In the genomic region with DNA sequence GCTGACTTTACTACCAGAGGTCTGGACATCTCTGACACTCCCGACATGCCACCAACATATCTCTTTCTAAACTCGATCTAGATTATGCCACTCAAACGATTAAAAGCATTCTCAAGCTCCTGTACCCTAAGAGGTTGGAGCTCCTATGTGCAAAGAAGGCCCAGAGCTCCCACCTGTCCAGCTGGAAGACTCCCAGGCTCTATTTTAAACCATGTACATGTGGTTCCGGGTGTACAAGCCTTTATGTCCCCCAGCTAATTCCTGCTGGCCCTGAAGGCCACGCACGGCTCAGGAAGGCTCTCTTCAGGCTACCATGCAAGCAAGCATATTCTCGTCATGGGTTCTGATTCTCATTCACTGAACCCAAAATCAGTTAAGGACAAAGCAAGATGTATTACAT, we compare ENCODE assay signal across 9 mouse cellular contexts. TPM values are rescaled to one million over a fixed set of nuclear protein-coding genes. Genes with fewer than 3 reads are reported as not detected.
A peak's percentile ranks its signal among the peaks of the same experiment; 100 is the strongest.
DNase-seq lines count a peak whose midpoint lies in the region; ATAC-seq lines count a peak whose summit lies in the region.
"Had no signal": no experiment of that assay in that cellular context is flagged by ENCODE, and none has a peak within 500 bp of the region (broad histone marks: within the 10 kb centered on the region; RNA-seq: fewer than 3 reads in every experiment).

No protein-coding gene starts in this region.

- peaks cover 38% of the 10 kb centered on the region for H3K4me1 ChIP-seq in hindbrain, embryonic 10.5 days (replicated peaks)
- H3K4me1 ChIP-seq in hindbrain, embryonic 11.5 days (replicated peaks; ENCODE audit: control insufficient read depth, insufficient read depth, low read length) = no peaks in the 10 kb centered on the region
- H3K4me1 ChIP-seq in embryonic facial prominence, embryonic 13.5 days = peaks cover 22% of the 10 kb centered on the region
- H3K4me1 ChIP-seq in hindbrain, embryonic 13.5 days (replicated peaks) = peaks cover 32% of the 10 kb centered on the region
- peaks cover 27% of the 10 kb centered on the region for H3K4me1 ChIP-seq in midbrain, embryonic 15.5 days

- H3K9ac ChIP-seq in hindbrain, embryonic 11.5 days (ENCODE audit: low read depth, low read length) = no peak overlapping the region
- 0 out of 2 replicates have a peak overlapping the region, but pooled peaks have one; percentile 11 for H3K9ac ChIP-seq in embryonic facial prominence, embryonic 13.5 days
- H3K9ac ChIP-seq in hindbrain, embryonic 13.5 days = peak overlapping the region; percentile 95
- no peak overlapping the region for H3K9ac ChIP-seq in midbrain, embryonic 15.5 days

- no peaks in the 10 kb centered on the region for H3K27me3 ChIP-seq in hindbrain, embryonic 10.5 days (ENCODE audit: insufficient read depth, poor library complexity, severe bottlenecking)
- no peaks in the 10 kb centered on the region for H3K27me3 ChIP-seq in hindbrain, embryonic 11.5 days (ENCODE audit: control insufficient read depth, insufficient read depth, low read length)
- H3K27me3 ChIP-seq in embryonic facial prominence, embryonic 13.5 days = no peaks in the 10 kb centered on the region
- H3K27me3 ChIP-seq in hindbrain, embryonic 13.5 days = no peaks in the 10 kb centered on the region
- H3K27me3 ChIP-seq in midbrain, embryonic 15.5 days (replicated peaks) = no peaks in the 10 kb centered on the region

- WGBS in hindbrain, embryonic 10.5 days = 80% methylated on average over 7 of the region's 7 CpGs
- WGBS in hindbrain, embryonic 11.5 days = 83% methylated on average over 7 of the region's 7 CpGs
- 76% methylated on average over 7 of the region's 7 CpGs for WGBS in embryonic facial prominence, embryonic 13.5 days
- 84% methylated on average over 7 of the region's 7 CpGs for WGBS in hindbrain, embryonic 13.5 days
- 76% methylated on average over 7 of the region's 7 CpGs for whole genome bisulfite sequencing in midbrain, embryonic 15.5 days

- no peak overlapping the region for H3K4me2 ChIP-seq in hindbrain, embryonic 11.5 days (replicated peaks; ENCODE audit: low read depth, low read length)
- H3K4me2 ChIP-seq in embryonic facial prominence, embryonic 13.5 days = peak overlapping the region; percentile 76
- H3K4me2 ChIP-seq in hindbrain, embryonic 13.5 days = peak overlapping the region; percentile 79
- H3K4me2 ChIP-seq in midbrain, embryonic 15.5 days = peak overlapping the region; percentile 66

- peaks cover 14% of the 10 kb centered on the region for H3K36me3 ChIP-seq in hindbrain, embryonic 10.5 days
- H3K36me3 ChIP-seq in hindbrain, embryonic 11.5 days (ENCODE audit: control insufficient read depth, insufficient read depth, low read length) = no peaks in the 10 kb centered on the region
- no peaks in the 10 kb centered on the region for H3K36me3 ChIP-seq in embryonic facial prominence, embryonic 13.5 days
- H3K36me3 ChIP-seq in hindbrain, embryonic 13.5 days = peaks cover 3% of the 10 kb centered on the region
- no peaks in the 10 kb centered on the region for H3K36me3 ChIP-seq in midbrain, embryonic 15.5 days (replicated peaks)

- no peaks in the 10 kb centered on the region for H3K9me3 ChIP-seq in hindbrain, embryonic 10.5 days
- no peaks in the 10 kb centered on the region for H3K9me3 ChIP-seq in hindbrain, embryonic 11.5 days (ENCODE audit: control insufficient read depth, low read length)
- no peaks in the 10 kb centered on the region for H3K9me3 ChIP-seq in embryonic facial prominence, embryonic 13.5 days
- H3K9me3 ChIP-seq in hindbrain, embryonic 13.5 days = no peaks in the 10 kb centered on the region
- H3K9me3 ChIP-seq in midbrain, embryonic 15.5 days = no peaks in the 10 kb centered on the region

- H3K4me3 ChIP-seq in hindbrain, embryonic 10.5 days = peak overlapping the region; percentile 90
- H3K4me3 ChIP-seq in hindbrain, embryonic 11.5 days (ENCODE audit: low read depth, low read length) = no peak overlapping the region
- 0 out of 2 replicates have a peak overlapping the region, but pooled peaks have one; percentile 97 for H3K4me3 ChIP-seq in embryonic facial prominence, embryonic 13.5 days
- H3K4me3 ChIP-seq in hindbrain, embryonic 13.5 days = peak overlapping the region; percentile 95
- H3K4me3 ChIP-seq in midbrain, embryonic 15.5 days = no peak overlapping the region

- no peak for ATAC-seq in hindbrain, embryonic 11.5 days (ENCODE audit: low FRiP score)
- no peak for ATAC-seq in embryonic facial prominence, embryonic 13.5 days (ENCODE audit: insufficient number of reproducible peaks, insufficient read depth, low FRiP score, low TSS enrichment, low read depth)
- no peak for ATAC-seq in hindbrain, embryonic 13.5 days (ENCODE audit: low FRiP score)
- no peak for ATAC-seq in midbrain, embryonic 15.5 days (replicated peaks)
- ATAC-seq: inflammation-experienced regulatory T-cells, adult 6 months had no signal

- H3K27ac ChIP-seq in hindbrain, embryonic 10.5 days = no peak overlapping the region
- H3K27ac ChIP-seq in hindbrain, embryonic 11.5 days (ENCODE audit: low read depth, low read length) = no peak overlapping the region
- H3K27ac ChIP-seq in embryonic facial prominence, embryonic 13.5 days = no peak overlapping the region
- H3K27ac ChIP-seq in hindbrain, embryonic 13.5 days = no peak overlapping the region
- no peak overlapping the region for H3K27ac ChIP-seq in midbrain, embryonic 15.5 days

- DNase-seq in hindbrain, embryonic 10.5 days (ENCODE audit: low spot score) = no peak
- DNase-seq in hindbrain, embryonic 11.5 days (ENCODE audit: low spot score) = no peak
- no peak for DNase-seq in cerebellum, adult 9-10 months
- DNase-seq in thymus, postnatal 10 days (ENCODE audit: low spot score in 2 of 2) = no peak
- no peak for DNase-seq in thymus, postnatal 14 days

RNA-seq across cellular contexts. Expression of gene Dag1, which starts 1.9 kb away (rescaled TPM):
- 81.2 and 81.6 TPM in 2 replicates for polyA plus RNA-seq in hindbrain, embryonic 10.5 days (2016; fragmentation: Nextera tagmentation; extraction: Ambion mirVana)
- polyA plus RNA-seq in hindbrain, embryonic 11.5 days (2014; fragmentation: Nextera tagmentation; extraction: Ambion mirVana) = 51.0 and 52.0 TPM in 2 replicates
- polyA plus RNA-seq in embryonic facial prominence, embryonic 13.5 days (2015; fragmentation: Nextera tagmentation; extraction: Ambion mirVana) = 52.6 and 54.7 TPM in 2 replicates
- polyA plus RNA-seq in hindbrain, embryonic 13.5 days (2015; fragmentation: Nextera tagmentation; extraction: Ambion mirVana) = 55.5 and 60.4 TPM in 2 replicates
- 69.3 and 75.5 TPM in 2 replicates for polyA plus RNA-seq in midbrain, embryonic 15.5 days (2015; fragmentation: Nextera tagmentation; extraction: Ambion mirVana)

RNA-seq across cellular contexts. Expression of gene Nicn1, which starts 28.4 kb away (rescaled TPM):
- polyA plus RNA-seq in hindbrain, embryonic 10.5 days (2016; fragmentation: Nextera tagmentation; extraction: Ambion mirVana) = 39.5 and 54.3 TPM in 2 replicates
- 64.5 and 66.4 TPM in 2 replicates for polyA plus RNA-seq in hindbrain, embryonic 11.5 days (2014; fragmentation: Nextera tagmentation; extraction: Ambion mirVana)
- 48.9 and 50.1 TPM in 2 replicates for polyA plus RNA-seq in embryonic facial prominence, embryonic 13.5 days (2015; fragmentation: Nextera tagmentation; extraction: Ambion mirVana)
- 135 and 143 TPM in 2 replicates for polyA plus RNA-seq in hindbrain, embryonic 13.5 days (2015; fragmentation: Nextera tagmentation; extraction: Ambion mirVana)
- 129 and 149 TPM in 2 replicates for polyA plus RNA-seq in midbrain, embryonic 15.5 days (2015; fragmentation: Nextera tagmentation; extraction: Ambion mirVana)

RNA-seq across cellular contexts. Expression of gene Amt, which starts 34.8 kb away (rescaled TPM):
- 31.4 and 34.7 TPM in 2 replicates for polyA plus RNA-seq in hindbrain, embryonic 10.5 days (2016; fragmentation: Nextera tagmentation; extraction: Ambion mirVana)
- 20.5 and 23.8 TPM in 2 replicates for polyA plus RNA-seq in hindbrain, embryonic 11.5 days (2014; fragmentation: Nextera tagmentation; extraction: Ambion mirVana)
- 12.5 and 15.3 TPM in 2 replicates for polyA plus RNA-seq in embryonic facial prominence, embryonic 13.5 days (2015; fragmentation: Nextera tagmentation; extraction: Ambion mirVana)
- polyA plus RNA-seq in hindbrain, embryonic 13.5 days (2015; fragmentation: Nextera tagmentation; extraction: Ambion mirVana) = 32.1 and 33.3 TPM in 2 replicates
- polyA plus RNA-seq in midbrain, embryonic 15.5 days (2015; fragmentation: Nextera tagmentation; extraction: Ambion mirVana) = 28.9 and 32.1 TPM in 2 replicates

RNA-seq across cellular contexts. Expression of gene Rhoa, which starts 44.1 kb away (rescaled TPM):
- polyA plus RNA-seq in hindbrain, embryonic 10.5 days (2016; fragmentation: Nextera tagmentation; extraction: Ambion mirVana) = 271 and 385 TPM in 2 replicates
- polyA plus RNA-seq in hindbrain, embryonic 11.5 days (2014; fragmentation: Nextera tagmentation; extraction: Ambion mirVana) = 270 and 295 TPM in 2 replicates
- polyA plus RNA-seq in embryonic facial prominence, embryonic 13.5 days (2015; fragmentation: Nextera tagmentation; extraction: Ambion mirVana) = 437 and 448 TPM in 2 replicates
- 279 and 287 TPM in 2 replicates for polyA plus RNA-seq in hindbrain, embryonic 13.5 days (2015; fragmentation: Nextera tagmentation; extraction: Ambion mirVana)
- 251 and 257 TPM in 2 replicates for polyA plus RNA-seq in midbrain, embryonic 15.5 days (2015; fragmentation: Nextera tagmentation; extraction: Ambion mirVana)

RNA-seq across cellular contexts. Expression of gene Tcta, which starts 44.1 kb away (rescaled TPM):
- 20.7 and 32.7 TPM in 2 replicates for polyA plus RNA-seq in hindbrain, embryonic 10.5 days (2016; fragmentation: Nextera tagmentation; extraction: Ambion mirVana)
- polyA plus RNA-seq in hindbrain, embryonic 11.5 days (2014; fragmentation: Nextera tagmentation; extraction: Ambion mirVana) = 31.0 and 35.0 TPM in 2 replicates
- 31.5 and 34.2 TPM in 2 replicates for polyA plus RNA-seq in embryonic facial prominence, embryonic 13.5 days (2015; fragmentation: Nextera tagmentation; extraction: Ambion mirVana)
- 55.0 and 63.3 TPM in 2 replicates for polyA plus RNA-seq in hindbrain, embryonic 13.5 days (2015; fragmentation: Nextera tagmentation; extraction: Ambion mirVana)
- polyA plus RNA-seq in midbrain, embryonic 15.5 days (2015; fragmentation: Nextera tagmentation; extraction: Ambion mirVana) = 51.4 and 54.9 TPM in 2 replicates

Comparison
In these comparisons a context has a peak if more than half of its experiments do, and no peak if none do; other contexts are left out.
1. H3K4me3 ChIP-seq: peak in hindbrain, embryonic 10.5 days (single experiment), embryonic facial prominence, embryonic 13.5 days (single experiment) and hindbrain, embryonic 13.5 days (single experiment); none in hindbrain, embryonic 11.5 days (single experiment) and midbrain, embryonic 15.5 days (single experiment).
2. H3K9ac ChIP-seq: peak in embryonic facial prominence, embryonic 13.5 days (single experiment) and hindbrain, embryonic 13.5 days (single experiment); none in hindbrain, embryonic 11.5 days (single experiment) and midbrain, embryonic 15.5 days (single experiment).